Mouse (Mus musculus) neural tube, embryonic 13.5 days (tissue): ENCODE results near the gene Szt2. TPM values are rescaled to one million over a fixed set of nuclear protein-coding genes. Genes with fewer than 3 reads are reported as not detected.

Experiments
- ATAC-seq: fragments of 200-750 bp; cut with Nextera tagmentation; 2 replicates; pipeline ENCODE4 v1.8.0; 2017; ENCODE audit warnings: low read depth, mild to moderate bottlenecking, moderate TSS enrichment, moderate library complexity
- H3K27ac ChIP-seq: fragments of 300-500 bp; sonication (generic); replicated peaks from 2 replicates; pipeline ENCODE4 v1.5.1; 2015; ENCODE audit warnings: moderate library complexity, mild to moderate bottlenecking, inconsistent platforms
- H3K27me3 ChIP-seq: fragments of 300-500 bp; sonication (generic); 2 replicates; pipeline ENCODE4 v1.6.1; 2015; ENCODE audit warnings: mild to moderate bottlenecking, inconsistent platforms
- H3K36me3 ChIP-seq: fragments of 300-500 bp; sonication (generic); 2 replicates; pipeline ENCODE4 v1.6.1; 2015; ENCODE audit warnings: mild to moderate bottlenecking, inconsistent platforms
- H3K4me1 ChIP-seq: fragments of 300-500 bp; sonication (generic); replicated peaks from 2 replicates; pipeline ENCODE4 v1.6.1; 2015; ENCODE audit warnings: inconsistent platforms
- H3K4me2 ChIP-seq: fragments of 300-500 bp; sonication (generic); 2 replicates; pipeline ENCODE4 v1.6.1; 2015; ENCODE audit warnings: inconsistent platforms, mild to moderate bottlenecking, moderate library complexity
- H3K4me3 ChIP-seq: fragments of 300-500 bp; sonication (generic); 2 replicates; pipeline ENCODE4 v1.5.1; 2015; ENCODE audit warnings: mild to moderate bottlenecking, inconsistent platforms
- H3K9ac ChIP-seq: fragments of 300-500 bp; sonication (generic); 2 replicates; pipeline ENCODE4 v1.6.1; 2015; ENCODE audit warnings: moderate library complexity, mild to moderate bottlenecking, inconsistent platforms
- H3K9me3 ChIP-seq: fragments of 300-500 bp; sonication (generic); 2 replicates; pipeline ENCODE4 v1.6.1; 2016; ENCODE audit warnings: inconsistent platforms
- WGBS: fragments of 180-500 bp; shearing (Covaris S2); methylation state at CpG from one replicate; pipeline ENCODE4 v1.1.7; 2015; 5-methylcytosine and 5-hydroxymethylcytosine counted together
- polyA plus RNA-seq: library from polyadenylated mRNA; unstranded; fragments of >200 nt; fragmentation: Nextera tagmentation; extraction: Ambion mirVana; gene quantifications from 2 replicates; pipeline ENCODE4 v1.2.1, GENCODE M21; 2015

Gene Szt2
- polyA plus RNA-seq, 1 experiment from 2014 or later: 7.8 TPM

DNA sequence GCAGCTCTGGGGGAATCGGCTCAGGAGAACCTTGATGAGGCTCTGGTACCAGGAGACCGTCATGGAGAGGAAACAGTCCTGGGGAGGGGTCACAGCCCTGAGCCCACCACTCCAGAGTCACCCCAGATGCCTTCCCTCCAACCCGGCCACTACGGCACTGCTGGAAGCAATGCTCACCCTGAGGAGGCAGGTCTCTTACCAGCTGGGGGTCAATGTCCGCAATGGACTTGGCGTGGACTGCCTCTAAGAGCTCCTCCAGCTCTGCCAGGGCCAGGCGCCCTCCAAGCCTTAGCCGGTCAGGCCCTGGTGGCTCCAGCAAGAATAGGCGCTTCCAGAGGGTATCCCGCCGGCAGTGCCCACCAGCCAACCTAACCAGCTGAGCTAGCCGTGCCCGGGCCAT is 44.4 kb downstream of the Szt2 start:
- H3K4me1 ChIP-seq: peaks cover 13% of the 10 kb centered on the region
- peaks cover 79% of the 10 kb centered on the region for H3K36me3 ChIP-seq
- H3K9ac ChIP-seq: no peak overlapping the region
- no peak for ATAC-seq
- H3K4me2 ChIP-seq: no peak overlapping the region
- H3K27me3 ChIP-seq: no peaks in the 10 kb centered on the region
- H3K9me3 ChIP-seq: no peaks in the 10 kb centered on the region
- H3K4me3 ChIP-seq: no peak overlapping the region
- no peak overlapping the region for H3K27ac ChIP-seq
- WGBS: 93% methylated on average over 13 of the region's 13 CpGs

DNA sequence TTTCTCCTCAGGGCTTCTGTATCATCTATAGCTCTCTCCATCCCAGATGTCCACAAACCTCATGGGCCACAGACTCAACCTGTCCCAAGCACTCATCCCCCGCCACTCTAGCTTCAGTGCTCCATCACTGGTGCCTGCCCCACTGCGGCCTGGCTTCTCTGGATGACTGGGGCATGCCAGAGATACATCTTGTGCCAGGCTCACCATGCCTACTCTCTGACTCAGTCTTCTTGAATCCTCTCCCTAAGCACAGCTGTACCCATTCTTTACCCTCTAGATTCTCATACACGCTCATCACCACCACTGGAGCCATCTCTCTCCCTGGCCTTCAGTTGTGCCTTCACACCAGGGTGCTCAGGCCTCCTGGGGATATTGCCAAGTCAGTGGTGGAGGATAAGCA is 45.1 kb downstream of the Szt2 start:
- ATAC-seq: no peak
- 96% methylated on average over 3 of the region's 3 CpGs for WGBS
- peaks cover 72% of the 10 kb centered on the region for H3K36me3 ChIP-seq
- H3K4me1 ChIP-seq: peaks cover 19% of the 10 kb centered on the region
- no peak overlapping the region for H3K4me2 ChIP-seq
- H3K27ac ChIP-seq: no peak overlapping the region
- no peaks in the 10 kb centered on the region for H3K9me3 ChIP-seq
- H3K27me3 ChIP-seq: no peaks in the 10 kb centered on the region
- no peak overlapping the region for H3K9ac ChIP-seq
- H3K4me3 ChIP-seq: no peak overlapping the region

- H3K4me2 ChIP-seq: no peak overlapping the region
- H3K36me3 ChIP-seq: peaks cover 61% of the 10 kb centered on the region
- 95% methylated on average over 6 of the region's 6 CpGs for WGBS
- no peak for ATAC-seq
- peaks cover 19% of the 10 kb centered on the region for H3K4me1 ChIP-seq
- H3K9ac ChIP-seq: no peak overlapping the region
- no peaks in the 10 kb centered on the region for H3K27me3 ChIP-seq
- no peak overlapping the region for H3K27ac ChIP-seq
- no peaks in the 10 kb centered on the region for H3K9me3 ChIP-seq
- no peak overlapping the region for H3K4me3 ChIP-seq
Observed at GRCm38 (mm10) chr4:118362879-118363278, 46.2 kb downstream of the Szt2 start.

GRCm38 (mm10) chr4:118361451-118361850 is 47.6 kb downstream of the Szt2 start:
- ATAC-seq: no peak
- no peaks in the 10 kb centered on the region for H3K9me3 ChIP-seq
- no peak overlapping the region for H3K4me3 ChIP-seq
- H3K27me3 ChIP-seq: no peaks in the 10 kb centered on the region
- peaks cover 49% of the 10 kb centered on the region for H3K36me3 ChIP-seq
- peaks cover 19% of the 10 kb centered on the region for H3K4me1 ChIP-seq
- WGBS: 83% methylated on average over 5 of the region's 5 CpGs
- no peak overlapping the region for H3K27ac ChIP-seq
- 0 out of 2 replicates have a peak overlapping the region, but pooled peaks have one; percentile 17 for H3K9ac ChIP-seq
- no peak overlapping the region for H3K4me2 ChIP-seq

- under 1% methylated on average over 54 of the region's 54 CpGs for WGBS
Observed at GRCm38 (mm10) chr4:118359896-118360720, 49.0 kb downstream of the Szt2 start.

GRCm38 (mm10) chr4:118359211-118359895 is 49.7 kb downstream of the Szt2 start:
- WGBS: 13% methylated on average over 21 of the region's 21 CpGs
- ATAC-seq: no peak; the same call in 1 of the 2 replicates

More at GRCm38 (mm10) chr4:118359896-118360720, 49.0 kb downstream of the Szt2 start:
- Histone ChIP-seq H3K27ac (peak overlapping the region; percentile 93), H3K4me1 (peaks cover 19% of the 10 kb centered on the region), H3K4me2 (peak overlapping the region; percentile 91), H3K9ac (peak overlapping the region; percentile 92), H3K36me3 (peaks cover 36% of the 10 kb centered on the region), H3K9me3 (no peaks in the 10 kb centered on the region), H3K27me3 (no peaks in the 10 kb centered on the region), H3K4me3 (peak overlapping the region; percentile 63)
- peak; percentile 80 for ATAC-seq

GRCm38 (mm10) chr4:118358159-118358895 is 50.7 kb downstream of the Szt2 start:
- no peaks in the 10 kb centered on the region for H3K27me3 ChIP-seq
- no peak for ATAC-seq
- no peaks in the 10 kb centered on the region for H3K9me3 ChIP-seq
- H3K9ac ChIP-seq: no peak overlapping the region
- H3K27ac ChIP-seq: no peak overlapping the region
- peaks cover 19% of the 10 kb centered on the region for H3K4me1 ChIP-seq
- no peak overlapping the region for H3K4me3 ChIP-seq
- 79% methylated on average over 17 of the region's 17 CpGs for WGBS
- peaks cover 18% of the 10 kb centered on the region for H3K36me3 ChIP-seq
- H3K4me2 ChIP-seq: no peak overlapping the region

More at GRCm38 (mm10) chr4:118359211-118359895, 49.7 kb downstream of the Szt2 start:
- Histone ChIP-seq H3K4me3 (peak overlapping the region; percentile 63), H3K9me3 (no peaks in the 10 kb centered on the region), H3K27me3 (no peaks in the 10 kb centered on the region), H3K9ac (peak overlapping the region; percentile 92), H3K27ac (peak overlapping the region; percentile 93), H3K4me1 (peaks cover 19% of the 10 kb centered on the region), H3K36me3 (peaks cover 28% of the 10 kb centered on the region), H3K4me2 (peak overlapping the region; percentile 91)

DNA sequence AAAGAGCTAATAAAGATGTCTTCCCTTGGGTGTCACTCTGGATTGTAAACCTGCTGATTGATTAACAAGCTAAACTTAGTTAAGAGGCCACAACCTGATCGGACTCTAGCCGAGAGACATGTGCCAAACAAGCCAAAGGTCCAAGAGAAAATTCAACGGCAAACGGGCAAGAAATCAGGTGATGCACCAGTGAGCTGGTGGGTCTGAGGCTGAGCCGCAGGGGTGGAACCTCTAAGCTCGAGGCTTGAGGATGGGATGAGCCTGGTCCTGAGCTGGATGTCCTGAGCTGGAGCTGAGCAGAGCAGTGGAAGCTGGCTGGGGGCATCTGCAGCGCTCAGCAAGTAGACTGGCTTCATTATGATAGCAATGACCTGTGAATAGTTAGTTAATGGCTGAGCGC is 51.6 kb downstream of the Szt2 start:
- no peak for ATAC-seq
- Histone ChIP-seq H3K27ac (no peak overlapping the region), H3K4me3 (no peak overlapping the region), H3K4me1 (peaks cover 19% of the 10 kb centered on the region), H3K9me3 (no peaks in the 10 kb centered on the region), H3K4me2 (no peak overlapping the region), H3K27me3 (no peaks in the 10 kb centered on the region), H3K9ac (no peak overlapping the region), H3K36me3 (peaks cover 10% of the 10 kb centered on the region)
- WGBS: 68% methylated on average over 8 of the region's 8 CpGs

- H3K4me2 ChIP-seq: no peak overlapping the region
- WGBS: 88% methylated on average over 6 of the region's 6 CpGs
- no peaks in the 10 kb centered on the region for H3K27me3 ChIP-seq
- H3K9ac ChIP-seq: no peak overlapping the region
- no peaks in the 10 kb centered on the region for H3K9me3 ChIP-seq
- peaks cover 2% of the 10 kb centered on the region for H3K36me3 ChIP-seq
- peaks cover 19% of the 10 kb centered on the region for H3K4me1 ChIP-seq
- no peak overlapping the region for H3K27ac ChIP-seq
- H3K4me3 ChIP-seq: no peak overlapping the region
- no peak for ATAC-seq
Observed at GRCm38 (mm10) chr4:118356738-118357137, 52.3 kb downstream of the Szt2 start.

DNA sequence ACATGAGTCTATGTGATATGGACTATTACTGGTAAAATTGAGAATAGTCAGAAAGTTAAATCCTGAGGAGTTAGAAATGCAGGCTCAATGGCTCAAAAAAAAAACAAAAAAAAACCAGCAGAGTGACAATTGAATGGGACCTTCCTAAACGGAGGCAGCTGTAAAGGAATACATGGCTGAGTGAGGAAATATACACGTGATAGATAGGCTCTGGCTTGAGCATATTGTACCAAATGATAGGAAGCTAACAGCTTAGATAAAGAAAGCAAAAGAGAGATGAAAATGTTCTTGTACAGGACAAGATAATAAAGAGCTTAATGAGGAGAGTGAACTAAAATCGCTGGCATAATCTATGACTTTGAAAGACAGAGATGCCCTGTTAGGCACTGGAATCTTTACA is 54.8 kb downstream of the Szt2 start:
- no peak for ATAC-seq
- H3K4me1 ChIP-seq: peaks cover 3% of the 10 kb centered on the region
- no peak overlapping the region for H3K4me3 ChIP-seq
- H3K9me3 ChIP-seq: no peaks in the 10 kb centered on the region
- 82% methylated on average over 3 of the region's 3 CpGs for WGBS
- H3K27me3 ChIP-seq: no peaks in the 10 kb centered on the region
- H3K4me2 ChIP-seq: no peak overlapping the region
- H3K9ac ChIP-seq: no peak overlapping the region
- H3K36me3 ChIP-seq: no peaks in the 10 kb centered on the region
- no peak overlapping the region for H3K27ac ChIP-seq

DNA sequence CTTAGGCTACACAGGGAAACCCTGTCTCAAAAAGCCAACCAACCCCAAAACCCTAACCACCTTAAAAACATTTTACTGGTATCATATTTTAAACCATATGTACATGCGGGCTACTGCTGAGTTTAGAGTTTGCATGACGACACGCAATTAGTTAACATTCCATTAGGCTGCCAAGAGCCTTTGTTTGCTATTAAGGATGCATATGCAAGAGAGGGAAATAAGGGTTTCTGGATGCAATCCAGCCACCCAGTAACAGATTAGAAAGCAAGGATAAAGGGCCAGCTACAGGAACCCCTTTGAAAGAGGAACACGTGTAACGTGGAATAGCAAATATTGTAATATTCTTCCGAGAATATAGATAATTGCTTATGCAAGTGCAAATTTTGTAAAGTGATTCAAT is 55.4 kb downstream of the Szt2 start:
- H3K27me3 ChIP-seq: no peaks in the 10 kb centered on the region
- 85% methylated on average over 6 of the region's 6 CpGs for WGBS
- no peaks in the 10 kb centered on the region for H3K9me3 ChIP-seq
- no peak for ATAC-seq
- H3K4me3 ChIP-seq: no peak overlapping the region
- H3K9ac ChIP-seq: no peak overlapping the region
- no peaks in the 10 kb centered on the region for H3K4me1 ChIP-seq
- H3K36me3 ChIP-seq: no peaks in the 10 kb centered on the region
- no peak overlapping the region for H3K4me2 ChIP-seq
- H3K27ac ChIP-seq: no peak overlapping the region

DNA sequence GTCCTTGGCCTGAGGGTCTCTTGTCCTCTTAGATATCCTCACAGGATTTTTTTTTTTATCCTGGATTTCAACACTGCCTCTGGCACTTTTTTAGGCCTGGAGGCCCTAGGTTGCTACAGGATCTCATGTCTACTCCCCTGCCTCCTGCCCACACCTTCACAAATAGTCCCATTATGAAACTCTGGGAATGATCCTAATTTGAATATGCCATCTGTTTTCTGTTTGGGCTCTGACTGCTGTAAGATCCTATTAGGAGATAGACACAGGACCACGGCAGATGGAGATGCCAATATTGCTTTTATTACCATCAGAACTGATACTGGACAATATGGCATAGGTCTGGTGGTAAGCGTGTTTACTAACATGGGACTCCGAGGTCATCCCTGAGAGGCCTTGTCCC is 57.2 kb downstream of the Szt2 start:
- no peaks in the 10 kb centered on the region for H3K36me3 ChIP-seq
- no peak overlapping the region for H3K4me3 ChIP-seq
- H3K9me3 ChIP-seq: no peaks in the 10 kb centered on the region
- WGBS: 84% methylated on average over 3 of the region's 3 CpGs
- no peak overlapping the region for H3K9ac ChIP-seq
- no peak overlapping the region for H3K27ac ChIP-seq
- H3K27me3 ChIP-seq: no peaks in the 10 kb centered on the region
- no peaks in the 10 kb centered on the region for H3K4me1 ChIP-seq
- ATAC-seq: no peak
- H3K4me2 ChIP-seq: no peak overlapping the region
